In the genomic region with DNA sequence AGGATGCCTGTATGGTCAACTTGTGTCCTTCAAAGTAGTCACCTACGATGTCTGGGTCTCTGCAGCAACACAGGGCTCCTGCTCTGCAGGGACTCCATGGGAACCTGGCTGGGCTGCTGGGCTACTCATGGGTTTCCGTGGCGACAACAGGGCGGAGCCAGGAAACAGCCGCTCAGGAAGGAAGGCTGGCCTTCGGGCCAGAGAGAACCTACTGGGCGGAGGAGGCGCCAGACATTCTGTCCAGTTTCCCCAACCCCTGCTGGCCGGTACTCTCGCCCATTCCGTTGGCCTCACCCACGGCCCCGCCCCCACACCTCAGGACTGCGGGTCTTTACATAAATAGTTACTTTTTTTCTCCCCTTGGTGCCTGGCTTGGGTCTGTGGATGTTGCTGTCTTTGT, we compare ENCODE assay signal across 9 mouse cellular contexts. TPM values are rescaled to one million over a fixed set of nuclear protein-coding genes. Genes with fewer than 3 reads are reported as not detected.
DNase-seq lines count a peak whose midpoint lies in the region; ATAC-seq and TF ChIP-seq lines count a peak whose summit lies in the region.
"Had no signal": no experiment of that assay in that cellular context is flagged by ENCODE, and none has a peak within 500 bp of the region (broad histone marks: within the 10 kb centered on the region; RNA-seq: fewer than 3 reads in every experiment).

No protein-coding gene starts in this region.

- H3K36me3 ChIP-seq in MEL (ENCODE audit: control insufficient read depth in 1 of 2, insufficient read depth in 2 of 2, low read length in 2 of 2) = peaks cover 0 to 10% of the 10 kb centered on the region in 2 experiments; a peak in 2 of 4 replicates
- H3K36me3 ChIP-seq in forebrain, embryonic 15.5 days = no peaks in the 10 kb centered on the region
- no peaks in the 10 kb centered on the region for H3K36me3 ChIP-seq in limb, embryonic 10.5 days
- H3K36me3 ChIP-seq in testis, adult 2 months (ENCODE audit: control insufficient read depth, insufficient read depth, low read length) = no peaks in the 10 kb centered on the region

- no peak for TF ChIP-seq POLR2A in MEL (IDR thresholded peaks at IDR 0.05; ENCODE audit: control insufficient read depth in 1 of 2, insufficient read depth in 1 of 2, low read depth in 1 of 2, low read length in 2 of 2, poor library complexity in 1 of 2)
- TF ChIP-seq POLR2A in testis, adult 2 months (IDR thresholded peaks at IDR 0.05; ENCODE audit: control insufficient read depth, low read depth, low read length) = peak; percentile 78

- WGBS in forebrain, embryonic 15.5 days = 6% methylated on average over 14 of the region's 14 CpGs
- under 1% methylated on average over 14 of the region's 14 CpGs for WGBS in limb, embryonic 10.5 days

- DNase-seq in MEL (ENCODE audit: low read depth, low spot score) = peak; percentile 49
- DNase-seq in brain, adult 2 months (ENCODE audit: low read depth, low spot score) = peak; percentile 60
- DNase-seq in limb, embryonic 10.5 days (ENCODE audit: low spot score) = peak; percentile 72

- H3K27ac ChIP-seq in MEL (ENCODE audit: control insufficient read depth, low read depth, low read length) = no peak overlapping the region
- H3K27ac ChIP-seq in forebrain, embryonic 15.5 days (replicated peaks) = peak overlapping the region; percentile 17; the same call in 1 of the 2 replicates
- H3K27ac ChIP-seq in limb, embryonic 10.5 days = peak overlapping the region; percentile 85
- peak overlapping the region; percentile 94 for H3K27ac ChIP-seq in testis, adult 2 months (ENCODE audit: control insufficient read depth, insufficient read depth, low read depth, low read length)

- TF ChIP-seq RAD21 in MEL (IDR thresholded peaks at IDR 0.05; ENCODE audit: low read depth, low read length) = no peak

- peak overlapping the region; percentile 48 to 69 for H3K4me3 ChIP-seq in MEL (ENCODE audit: control insufficient read depth in 1 of 2, insufficient read depth in 1 of 2, low read depth in 2 of 2, low read length in 2 of 2)
- H3K4me3 ChIP-seq in forebrain, embryonic 15.5 days = no peak overlapping the region
- peak overlapping the region; percentile 42 for H3K4me3 ChIP-seq in limb, embryonic 10.5 days
- peak overlapping the region; percentile 80 for H3K4me3 ChIP-seq in testis, adult 2 months (ENCODE audit: control insufficient read depth, low read depth, low read length)

- peak overlapping the region; percentile 27 for H3K4me2 ChIP-seq in forebrain, embryonic 15.5 days (replicated peaks)

- TF ChIP-seq EP300 in MEL (IDR thresholded peaks at IDR 0.05; ENCODE audit: low read depth in 1 of 2, low read length in 2 of 2) = no peak

- H3K9me3 ChIP-seq in MEL (replicated peaks; ENCODE audit: insufficient read depth, low read length) = no peaks in the 10 kb centered on the region
- H3K9me3 ChIP-seq in forebrain, embryonic 15.5 days = no peaks in the 10 kb centered on the region
- H3K9me3 ChIP-seq in limb, embryonic 10.5 days (replicated peaks) = no peaks in the 10 kb centered on the region

- no peak for TF ChIP-seq CTCF in MEL (IDR thresholded peaks at IDR 0.05 in 2 of 3, conservative IDR thresholded peaks at IDR 0.05 in 1 of 3; ENCODE audit: control insufficient read depth in 1 of 3, insufficient read depth in 1 of 3, low read depth in 2 of 3, low read length in 3 of 3, poor library complexity in 1 of 3, severe bottlenecking in 1 of 3)
- no peak for TF ChIP-seq CTCF in testis, adult 2 months (IDR thresholded peaks at IDR 0.05; ENCODE audit: control insufficient read depth, insufficient read depth, insufficient replicate concordance, low read depth, low read length)

- peaks cover 0 to 18% of the 10 kb centered on the region in 2 experiments; a peak in 3 of 4 replicates for H3K4me1 ChIP-seq in MEL (ENCODE audit: control insufficient read depth in 1 of 2, insufficient read depth in 2 of 2, low read length in 2 of 2)
- peaks cover 27% of the 10 kb centered on the region for H3K4me1 ChIP-seq in forebrain, embryonic 15.5 days
- peaks cover 69% of the 10 kb centered on the region for H3K4me1 ChIP-seq in limb, embryonic 10.5 days
- H3K4me1 ChIP-seq in testis, adult 2 months (ENCODE audit: control insufficient read depth, insufficient read depth, low read length) = peaks cover 28% of the 10 kb centered on the region

- no peak for ATAC-seq in forebrain, embryonic 15.5 days (replicated peaks)
- ATAC-seq in hematopoietic stem cell, adult 5-6 weeks (replicated peaks in 1 of 2; ENCODE audit: insufficient read depth in 1 of 2, low FRiP score in 2 of 2, low TSS enrichment in 1 of 2, low read depth in 1 of 2, poor library complexity in 2 of 2, severe bottlenecking in 2 of 2) = peak; percentile 47 to 54
- ATAC-seq in megakaryocyte progenitor cell, adult 5-6 weeks (replicated peaks; ENCODE audit: poor library complexity) = peak; percentile 41
- no peak for ATAC-seq in CD4-positive, CD25-positive, alpha-beta regulatory T cell, adult 4 months

- peaks cover 0 to 3% of the 10 kb centered on the region in 2 experiments; a peak in 2 of 4 replicates for H3K27me3 ChIP-seq in MEL (ENCODE audit: control insufficient read depth in 1 of 2, insufficient read depth in 2 of 2, low read length in 2 of 2)
- H3K27me3 ChIP-seq in forebrain, embryonic 15.5 days = peaks cover 40% of the 10 kb centered on the region
- peaks cover 42% of the 10 kb centered on the region for H3K27me3 ChIP-seq in limb, embryonic 10.5 days (ENCODE audit: low read depth, poor library complexity, severe bottlenecking)
- H3K27me3 ChIP-seq in testis, adult 2 months (ENCODE audit: control insufficient read depth, insufficient read depth, low read length) = no peaks in the 10 kb centered on the region

- H3K79me2 ChIP-seq in MEL (ENCODE audit: control insufficient read depth, insufficient read depth, low read length, poor library complexity) = peaks cover 4% of the 10 kb centered on the region; the same call in 1 of the 2 replicates

- peak overlapping the region; percentile 51 for H3K9ac ChIP-seq in MEL (ENCODE audit: control insufficient read depth, low read depth, low read length, poor library complexity, severe bottlenecking)
- no peak overlapping the region for H3K9ac ChIP-seq in forebrain, embryonic 15.5 days (replicated peaks)

RNA-seq across cellular contexts. Expression of gene Sox18, which starts 4.0 kb away (rescaled TPM):
- not detected in 2 replicates for total RNA-seq in MEL (2012; rRNA removed)
- under 1 TPM in 1 of 2 experiments, not detected in 1; 0.04 TPM for polyA plus RNA-seq in MEL (2012; ENCODE audit: insufficient read depth in 1 of 2, insufficient read length in 2 of 2, low read depth in 1 of 2, low replicate concordance in 2 of 2, missing spikeins in 1 of 2)
- polyA plus RNA-seq in forebrain, embryonic 15.5 days (2015; fragmentation: Nextera tagmentation; extraction: Ambion mirVana) = 12.9 and 14.7 TPM in 2 replicates
- total RNA-seq in hematopoietic stem cell, adult 5-6 weeks (2017) = 0.25 TPM in 1 of 2 replicates, not detected in the other
- polyA plus RNA-seq in limb, embryonic 10.5 days (2016; fragmentation: Nextera tagmentation; extraction: Ambion mirVana) = 25.9 and 27.9 TPM in 2 replicates
- not detected in 2 replicates for total RNA-seq in megakaryocyte progenitor cell, adult 5-6 weeks (2015)
- total RNA-seq in megakaryocyte progenitor cell, adult 5-6 weeks (2017) = not detected in 2 replicates
- polyA plus RNA-seq in testis, adult 2 months (2012; rRNA removed) = 5.0 and 5.5 TPM in 2 replicates
- polyA plus RNA-seq in CD4-positive, CD25-positive, alpha-beta regulatory T cell, adult 4 months (2017; shearing (Covaris generic)) = not detected

RNA-seq across cellular contexts. Expression of gene Tcea2, which starts 4.7 kb away (rescaled TPM):
- total RNA-seq in MEL (2012; rRNA removed) = 6.7 and 7.3 TPM in 2 replicates
- polyA plus RNA-seq in MEL (2012; ENCODE audit: insufficient read depth in 1 of 2, insufficient read length in 2 of 2, low read depth in 1 of 2, low replicate concordance in 2 of 2, missing spikeins in 1 of 2) = 10 to 100 TPM in 1 of 2 experiments, not detected in 1; 17.0 TPM
- 44.8 and 51.4 TPM in 2 replicates for polyA plus RNA-seq in forebrain, embryonic 15.5 days (2015; fragmentation: Nextera tagmentation; extraction: Ambion mirVana)
- 9.1 and 22.7 TPM in 2 replicates for total RNA-seq in hematopoietic stem cell, adult 5-6 weeks (2017)
- 16.5 and 25.8 TPM in 2 replicates for polyA plus RNA-seq in limb, embryonic 10.5 days (2016; fragmentation: Nextera tagmentation; extraction: Ambion mirVana)
- 21.5 and 22.3 TPM in 2 replicates for total RNA-seq in megakaryocyte progenitor cell, adult 5-6 weeks (2015)
- 8.7 and 9.8 TPM in 2 replicates for total RNA-seq in megakaryocyte progenitor cell, adult 5-6 weeks (2017)
- polyA plus RNA-seq in testis, adult 2 months (2012; rRNA removed) = 577 and 632 TPM in 2 replicates
- polyA plus RNA-seq in CD4-positive, CD25-positive, alpha-beta regulatory T cell, adult 4 months (2017; shearing (Covaris generic)) = 10 to 100 TPM; 14.3 to 16.0 TPM

RNA-seq across cellular contexts. Expression of gene Rgs19, which starts 18.3 kb away (rescaled TPM):
- total RNA-seq in MEL (2012; rRNA removed) = 45.5 and 46.2 TPM in 2 replicates
- 100 to 1,000 TPM in 1 of 2 experiments, not detected in 1; 157 TPM for polyA plus RNA-seq in MEL (2012; ENCODE audit: insufficient read depth in 1 of 2, insufficient read length in 2 of 2, low read depth in 1 of 2, low replicate concordance in 2 of 2, missing spikeins in 1 of 2)
- 49.1 and 49.7 TPM in 2 replicates for polyA plus RNA-seq in forebrain, embryonic 15.5 days (2015; fragmentation: Nextera tagmentation; extraction: Ambion mirVana)
- total RNA-seq in hematopoietic stem cell, adult 5-6 weeks (2017) = 89.7 and 90.4 TPM in 2 replicates
- polyA plus RNA-seq in limb, embryonic 10.5 days (2016; fragmentation: Nextera tagmentation; extraction: Ambion mirVana) = 94.3 and 96.4 TPM in 2 replicates
- 330 and 337 TPM in 2 replicates for total RNA-seq in megakaryocyte progenitor cell, adult 5-6 weeks (2015)
- 81.1 and 100 TPM in 2 replicates for total RNA-seq in megakaryocyte progenitor cell, adult 5-6 weeks (2017)
- polyA plus RNA-seq in testis, adult 2 months (2012; rRNA removed) = 25.7 and 28.2 TPM in 2 replicates
- 100 to 1,000 TPM; 174 to 198 TPM for polyA plus RNA-seq in CD4-positive, CD25-positive, alpha-beta regulatory T cell, adult 4 months (2017; shearing (Covaris generic))

RNA-seq across cellular contexts. Expression of gene Gm29797, which starts 18.6 kb away (rescaled TPM):
- not detected in 2 replicates for total RNA-seq in MEL (2012; rRNA removed)
- not detected for polyA plus RNA-seq in MEL (2012; ENCODE audit: insufficient read depth in 1 of 2, insufficient read length in 2 of 2, low read depth in 1 of 2, low replicate concordance in 2 of 2, missing spikeins in 1 of 2)
- polyA plus RNA-seq in forebrain, embryonic 15.5 days (2015; fragmentation: Nextera tagmentation; extraction: Ambion mirVana) = 0.26 TPM in 1 of 2 replicates, not detected in the other
- not detected in 2 replicates for total RNA-seq in hematopoietic stem cell, adult 5-6 weeks (2017)
- polyA plus RNA-seq in limb, embryonic 10.5 days (2016; fragmentation: Nextera tagmentation; extraction: Ambion mirVana) = 0.39 TPM in 1 of 2 replicates, not detected in the other
- total RNA-seq in megakaryocyte progenitor cell, adult 5-6 weeks (2015) = not detected in 2 replicates
- total RNA-seq in megakaryocyte progenitor cell, adult 5-6 weeks (2017) = not detected in 2 replicates
- polyA plus RNA-seq in testis, adult 2 months (2012; rRNA removed) = 0.16 TPM in 1 of 2 replicates, not detected in the other
- not detected for polyA plus RNA-seq in CD4-positive, CD25-positive, alpha-beta regulatory T cell, adult 4 months (2017; shearing (Covaris generic))
- polyA plus RNA-seq: spleen, adult 2 months had no signal

RNA-seq across cellular contexts. Expression of gene Lkaaear1, which starts 22.8 kb away (rescaled TPM):
- not detected in 2 replicates for total RNA-seq in MEL (2012; rRNA removed)
- polyA plus RNA-seq in MEL (2012; ENCODE audit: insufficient read depth in 1 of 2, insufficient read length in 2 of 2, low read depth in 1 of 2, low replicate concordance in 2 of 2, missing spikeins in 1 of 2) = not detected
- not detected in 2 replicates for polyA plus RNA-seq in forebrain, embryonic 15.5 days (2015; fragmentation: Nextera tagmentation; extraction: Ambion mirVana)
- not detected in 2 replicates for total RNA-seq in hematopoietic stem cell, adult 5-6 weeks (2017)
- not detected in 2 replicates for polyA plus RNA-seq in limb, embryonic 10.5 days (2016; fragmentation: Nextera tagmentation; extraction: Ambion mirVana)
- not detected in 2 replicates for total RNA-seq in megakaryocyte progenitor cell, adult 5-6 weeks (2015)
- total RNA-seq in megakaryocyte progenitor cell, adult 5-6 weeks (2017) = not detected in 2 replicates
- polyA plus RNA-seq in testis, adult 2 months (2012; rRNA removed) = 409 and 417 TPM in 2 replicates
- not detected for polyA plus RNA-seq in CD4-positive, CD25-positive, alpha-beta regulatory T cell, adult 4 months (2017; shearing (Covaris generic))
- polyA plus RNA-seq: spleen, adult 2 months had no signal

Comparison
In these comparisons a context has a peak if more than half of its experiments do, and no peak if none do; other contexts are left out.
1. ATAC-seq: peak in hematopoietic stem cell, adult 5-6 weeks (2 of 2) and megakaryocyte progenitor cell, adult 5-6 weeks (single experiment); none in forebrain, embryonic 15.5 days (single experiment) and CD4-positive, CD25-positive, alpha-beta regulatory T cell, adult 4 months (single experiment).
2. RNA of gene Tcea2, which starts 4.7 kb away (polyA plus RNA-seq): 577 to 632 TPM in testis, adult 2 months; 44.8 to 51.4 TPM in forebrain, embryonic 15.5 days, 16.5 to 25.8 TPM in limb, embryonic 10.5 days, 17.0 TPM in MEL and 14.3 to 16.0 TPM in CD4-positive, CD25-positive, alpha-beta regulatory T cell, adult 4 months; every median in the first group is over 10 times any median in the second.
3. Peak in every context shown above with its lines, with median percentiles within 50 percentile points of each other: DNase-seq.